Mouse (Mus musculus): ENCODE data around the gene Tpo. TPM values are rescaled to one million over a fixed set of nuclear protein-coding genes. Genes with fewer than 3 reads are reported as not detected.

The Tpo gene
- polyA plus RNA-seq, 1 experiment from 2014 or later: not detected

DNA sequence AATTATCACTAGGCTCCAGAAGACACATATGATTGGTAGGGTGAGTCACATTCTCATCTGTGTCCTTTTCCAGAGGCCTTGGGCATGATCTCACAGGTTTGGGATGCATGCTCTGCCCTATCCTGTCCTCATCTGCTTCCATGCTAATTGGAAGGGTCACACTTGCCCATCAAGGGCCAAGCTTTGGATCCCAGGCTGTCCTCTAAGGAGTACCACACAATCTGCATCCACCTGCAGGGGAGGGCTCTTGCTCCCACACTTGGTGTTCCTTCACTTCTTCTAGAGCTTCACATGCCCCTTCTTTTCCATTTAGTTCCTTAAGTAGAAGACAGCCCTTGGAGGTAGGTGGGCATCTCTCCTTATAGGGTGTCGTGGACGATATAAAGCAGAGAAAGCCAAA, 20.2 kb downstream of the Tpo start:
- Histone ChIP-seq H3K27me3 (ENCODE audit: control insufficient read depth, insufficient read depth, low read length) (no peaks in the 10 kb centered on the region), H3K9ac (replicated peaks; ENCODE audit: low read length) (no peak overlapping the region), H3K27ac (replicated peaks; ENCODE audit: low read depth, low read length) (no peak overlapping the region), H3K4me1 (ENCODE audit: control insufficient read depth, insufficient read depth, low read length) (no peaks in the 10 kb centered on the region), H3K9me3 (replicated peaks; ENCODE audit: control insufficient read depth, low read length) (no peaks in the 10 kb centered on the region), H3K36me3 (replicated peaks; ENCODE audit: control insufficient read depth, insufficient read depth, low read depth, low read length) (no peaks in the 10 kb centered on the region), H3K4me3 (ENCODE audit: low read depth, low read length) (no peak overlapping the region), H3K4me2 (ENCODE audit: low read depth, low read length) (no peak overlapping the region)
- ATAC-seq (replicated peaks; ENCODE audit: insufficient number of reproducible peaks, low FRiP score, low TSS enrichment, low read depth): no peak
- WGBS: 85% methylated on average over 2 of the region's 2 CpGs
- no peak for DNase-seq (ENCODE audit: low spot score)

DNA sequence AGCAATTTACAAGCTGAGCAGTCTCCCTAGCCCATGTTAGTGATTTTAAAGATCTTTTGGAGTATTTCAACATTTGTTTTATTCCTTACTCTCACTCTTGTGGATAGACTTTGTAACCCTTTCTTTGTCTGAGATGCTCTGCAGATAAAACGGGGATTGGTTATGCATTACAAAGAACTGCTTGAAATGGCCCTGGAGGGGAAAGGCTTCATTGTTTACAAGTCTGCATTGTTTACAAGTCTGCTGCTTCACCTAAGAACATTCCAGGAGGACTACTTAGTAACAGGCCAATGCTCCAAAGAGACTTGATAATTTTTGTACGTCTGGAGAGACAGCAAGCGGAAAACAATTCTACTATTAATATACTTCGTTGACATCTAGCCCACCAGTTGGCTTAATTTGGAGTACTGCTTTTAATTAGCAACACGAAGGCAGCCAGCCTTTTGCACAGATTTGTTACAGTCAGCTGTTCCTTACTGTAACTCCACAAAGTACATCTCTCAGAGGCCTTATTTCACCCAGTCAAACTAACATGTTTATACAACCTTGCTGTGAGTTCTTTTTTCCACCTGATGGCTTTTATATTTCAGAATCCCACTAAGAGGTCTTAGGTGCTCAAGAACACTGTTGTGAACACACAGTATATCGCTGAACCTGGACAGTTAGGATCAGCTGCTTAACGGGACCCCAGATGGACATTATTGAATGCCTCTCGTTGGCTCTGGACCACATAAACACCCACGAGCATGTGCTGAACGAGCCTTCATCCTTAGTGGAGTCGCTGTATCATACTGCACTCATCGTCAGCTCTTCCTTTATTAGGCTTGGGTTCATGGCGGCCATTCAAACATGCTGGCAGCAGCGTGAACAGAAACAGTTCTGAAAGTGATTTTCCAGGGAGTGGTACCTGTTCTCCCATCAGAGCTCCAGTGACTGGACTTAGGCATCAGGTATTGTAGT, 22.5 kb downstream of the Tpo start:
- no peak overlapping the region for H3K27ac ChIP-seq (replicated peaks; ENCODE audit: low read depth, low read length)

DNA sequence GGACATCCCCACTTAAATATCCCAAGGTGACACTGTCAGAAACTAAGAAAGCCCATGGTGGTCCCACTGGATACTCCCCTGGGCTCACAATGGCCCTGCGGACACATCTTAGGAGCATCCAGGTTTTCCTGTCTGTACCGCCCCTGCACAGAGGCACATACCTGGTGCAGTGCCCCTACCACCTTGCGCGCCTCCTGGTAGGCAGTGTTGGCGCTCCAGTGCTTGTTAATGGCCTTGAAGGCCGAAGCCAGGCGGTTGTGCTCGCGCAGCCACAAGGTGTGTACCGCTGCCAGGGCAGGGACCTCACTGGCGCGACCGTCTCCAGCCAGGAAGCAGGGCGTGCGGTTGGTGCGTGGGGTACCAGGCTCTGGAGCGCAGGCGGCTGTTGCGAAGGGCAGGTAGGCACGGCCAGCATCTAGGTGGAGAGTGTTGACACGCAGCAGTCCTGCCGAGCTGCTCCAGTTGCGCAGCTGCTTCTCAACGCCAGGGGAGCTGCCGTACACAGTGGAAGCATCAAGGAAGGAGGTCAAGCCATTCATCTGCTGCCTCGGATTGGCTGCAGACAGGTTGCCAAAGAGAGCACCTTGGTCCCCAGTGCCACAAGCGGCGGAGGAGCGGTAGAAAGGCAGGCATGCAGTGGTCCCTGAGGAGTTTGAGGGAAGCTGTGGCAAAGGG, 29.4 kb downstream of the Tpo start:
- no peak overlapping the region for H3K4me2 ChIP-seq (ENCODE audit: low read depth, low read length)
- no peak overlapping the region for H3K9ac ChIP-seq (replicated peaks; ENCODE audit: low read length)

More for the DNA sequence above, 22.5 kb downstream of the Tpo start:
- no peak for ATAC-seq (replicated peaks; ENCODE audit: insufficient number of reproducible peaks, low FRiP score, low TSS enrichment, low read depth)
- no peaks in the 10 kb centered on the region for H3K27me3 ChIP-seq (ENCODE audit: control insufficient read depth, insufficient read depth, low read length)
- H3K4me2 ChIP-seq (ENCODE audit: low read depth, low read length): no peak overlapping the region
- H3K36me3 ChIP-seq (replicated peaks; ENCODE audit: control insufficient read depth, insufficient read depth, low read depth, low read length): no peaks in the 10 kb centered on the region
- H3K9me3 ChIP-seq (replicated peaks; ENCODE audit: control insufficient read depth, low read length): no peaks in the 10 kb centered on the region
- no peak for DNase-seq (ENCODE audit: low spot score)
- H3K9ac ChIP-seq (replicated peaks; ENCODE audit: low read length): no peak overlapping the region
- H3K4me3 ChIP-seq (ENCODE audit: low read depth, low read length): no peak overlapping the region
- 77% methylated on average over 14 of the region's 14 CpGs for WGBS
- H3K4me1 ChIP-seq (ENCODE audit: control insufficient read depth, insufficient read depth, low read length): no peaks in the 10 kb centered on the region

DNA sequence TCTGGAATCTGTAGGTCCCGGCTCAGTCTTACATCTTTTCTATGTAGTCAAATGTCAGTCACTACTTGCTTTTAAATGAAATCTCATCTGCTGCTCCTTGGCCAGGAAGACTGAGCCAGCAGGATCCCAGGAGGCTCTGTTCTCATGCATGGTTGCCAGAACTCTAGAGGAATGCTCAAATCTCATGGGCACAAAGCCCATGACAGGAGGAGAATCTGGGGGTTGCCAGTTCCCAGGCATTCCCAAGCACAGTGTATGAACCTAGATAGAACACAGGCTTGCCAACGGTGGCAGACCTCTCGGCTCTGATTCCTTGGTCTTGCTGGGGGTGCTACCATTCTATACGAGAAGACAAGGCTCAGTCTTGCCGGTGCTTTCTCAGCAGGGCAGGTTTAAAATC, 40.3 kb downstream of the Tpo start:
- Histone ChIP-seq H3K4me3 (ENCODE audit: low read depth, low read length) (no peak overlapping the region), H3K27ac (replicated peaks; ENCODE audit: low read depth, low read length) (no peak overlapping the region), H3K4me1 (ENCODE audit: control insufficient read depth, insufficient read depth, low read length) (no peaks in the 10 kb centered on the region), H3K9me3 (replicated peaks; ENCODE audit: control insufficient read depth, low read length) (no peaks in the 10 kb centered on the region), H3K27me3 (ENCODE audit: control insufficient read depth, insufficient read depth, low read length) (no peaks in the 10 kb centered on the region), H3K4me2 (ENCODE audit: low read depth, low read length) (no peak overlapping the region), H3K9ac (replicated peaks; ENCODE audit: low read length) (no peak overlapping the region), H3K36me3 (replicated peaks; ENCODE audit: control insufficient read depth, insufficient read depth, low read depth, low read length) (no peaks in the 10 kb centered on the region)
- DNase-seq (ENCODE audit: low spot score): no peak
- ATAC-seq (replicated peaks; ENCODE audit: insufficient number of reproducible peaks, low FRiP score, low TSS enrichment, low read depth): no peak
- 90% methylated on average over 5 of the region's 5 CpGs for WGBS

More for the DNA sequence above, 29.4 kb downstream of the Tpo start:
- Histone ChIP-seq H3K36me3 (replicated peaks; ENCODE audit: control insufficient read depth, insufficient read depth, low read depth, low read length) (no peaks in the 10 kb centered on the region), H3K4me3 (ENCODE audit: low read depth, low read length) (no peak overlapping the region), H3K4me1 (ENCODE audit: control insufficient read depth, insufficient read depth, low read length) (no peaks in the 10 kb centered on the region), H3K9me3 (replicated peaks; ENCODE audit: control insufficient read depth, low read length) (no peaks in the 10 kb centered on the region), H3K27ac (replicated peaks; ENCODE audit: low read depth, low read length) (no peak overlapping the region), H3K27me3 (ENCODE audit: control insufficient read depth, insufficient read depth, low read length) (no peaks in the 10 kb centered on the region)
- no peak for ATAC-seq (replicated peaks; ENCODE audit: insufficient number of reproducible peaks, low FRiP score, low TSS enrichment, low read depth)
- DNase-seq (ENCODE audit: low spot score): peak; percentile 9
- 35% methylated on average over 29 of the region's 29 CpGs for WGBS

DNA sequence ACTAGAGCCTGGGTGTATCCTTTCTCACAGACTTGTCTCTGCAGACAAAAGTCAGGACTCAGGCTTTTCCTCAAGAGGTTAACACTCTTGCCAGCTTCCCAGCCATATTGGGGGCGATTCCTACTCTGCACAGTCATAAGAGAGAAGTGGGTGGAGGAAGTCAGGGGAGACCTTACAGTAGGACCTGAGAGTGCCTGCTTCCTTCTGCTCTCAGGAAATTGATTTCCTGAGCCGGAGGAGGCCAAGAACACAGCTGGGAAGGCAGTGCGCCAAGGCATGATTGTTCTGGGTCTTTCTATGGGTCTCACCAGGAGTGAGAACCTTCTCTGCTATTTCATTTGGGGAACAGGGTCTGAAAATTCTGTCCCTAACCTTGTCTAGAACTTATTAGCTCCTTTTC, 48.5 kb downstream of the Tpo start:
- H3K27me3 ChIP-seq (ENCODE audit: control insufficient read depth, insufficient read depth, low read length): no peaks in the 10 kb centered on the region
- no peak overlapping the region for H3K4me3 ChIP-seq (ENCODE audit: low read depth, low read length)
- no peak for DNase-seq (ENCODE audit: low spot score)
- ATAC-seq (replicated peaks; ENCODE audit: insufficient number of reproducible peaks, low FRiP score, low TSS enrichment, low read depth): no peak
- no peak overlapping the region for H3K4me2 ChIP-seq (ENCODE audit: low read depth, low read length)
- H3K27ac ChIP-seq (replicated peaks; ENCODE audit: low read depth, low read length): no peak overlapping the region
- no peak overlapping the region for H3K9ac ChIP-seq (replicated peaks; ENCODE audit: low read length)
- H3K4me1 ChIP-seq (ENCODE audit: control insufficient read depth, insufficient read depth, low read length): no peaks in the 10 kb centered on the region
- WGBS: 79% methylated on average over 3 of the region's 3 CpGs
- no peaks in the 10 kb centered on the region for H3K36me3 ChIP-seq (replicated peaks; ENCODE audit: control insufficient read depth, insufficient read depth, low read depth, low read length)
- no peaks in the 10 kb centered on the region for H3K9me3 ChIP-seq (replicated peaks; ENCODE audit: control insufficient read depth, low read length)

DNA sequence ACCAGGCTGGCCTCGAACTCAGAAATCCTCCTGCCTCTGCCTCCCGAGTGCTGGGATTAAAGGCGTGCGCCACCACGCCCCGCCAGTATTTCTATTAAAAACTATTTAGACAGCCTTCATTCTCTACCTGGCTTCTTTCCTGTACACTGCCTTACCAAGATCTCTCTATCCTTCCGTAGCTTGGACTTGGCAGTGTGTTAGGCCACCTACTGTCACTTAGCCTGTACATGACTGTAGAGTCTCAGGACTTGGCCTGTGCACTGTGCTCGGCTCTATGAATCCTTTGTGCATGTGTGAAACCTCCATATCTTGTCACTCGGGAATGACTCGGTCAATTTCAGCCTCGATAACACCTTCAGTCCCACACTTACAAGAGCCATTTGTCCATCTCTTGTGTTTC, 55.4 kb downstream of the Tpo start:
- DNase-seq (ENCODE audit: low spot score) (no peak), ATAC-seq (replicated peaks; ENCODE audit: insufficient number of reproducible peaks, low FRiP score, low TSS enrichment, low read depth) (no peak)
- H3K27ac ChIP-seq (replicated peaks; ENCODE audit: low read depth, low read length): no peak overlapping the region
- no peak overlapping the region for H3K9ac ChIP-seq (replicated peaks; ENCODE audit: low read length)
- no peak overlapping the region for H3K4me3 ChIP-seq (ENCODE audit: low read depth, low read length)
- 92% methylated on average over 11 of the region's 11 CpGs for WGBS
- no peaks in the 10 kb centered on the region for H3K4me1 ChIP-seq (ENCODE audit: control insufficient read depth, insufficient read depth, low read length)
- no peaks in the 10 kb centered on the region for H3K36me3 ChIP-seq (replicated peaks; ENCODE audit: control insufficient read depth, insufficient read depth, low read depth, low read length)
- H3K27me3 ChIP-seq (ENCODE audit: control insufficient read depth, insufficient read depth, low read length): no peaks in the 10 kb centered on the region
- H3K9me3 ChIP-seq (replicated peaks; ENCODE audit: control insufficient read depth, low read length): no peaks in the 10 kb centered on the region
- no peak overlapping the region for H3K4me2 ChIP-seq (ENCODE audit: low read depth, low read length)

DNA sequence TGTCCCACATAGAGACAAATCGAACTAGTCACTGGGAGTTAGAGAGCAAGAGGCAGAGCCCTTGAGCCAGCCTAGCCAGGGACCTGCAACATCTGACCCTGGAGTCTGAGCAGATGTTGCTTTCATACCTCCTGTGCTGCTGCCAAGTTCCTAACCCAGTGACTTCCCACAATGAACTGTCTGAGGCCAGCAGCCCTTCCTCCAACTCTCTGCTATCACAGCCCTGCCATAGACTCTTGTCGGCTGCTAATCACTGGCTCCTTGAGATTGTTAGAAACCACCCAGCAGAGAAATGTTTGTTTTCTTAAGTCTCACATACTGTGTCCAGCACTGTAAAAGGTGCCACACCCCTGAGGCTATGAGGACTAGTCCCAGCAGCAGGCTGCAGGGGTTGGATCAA, 56.1 kb downstream of the Tpo start:
- no peak overlapping the region for H3K9ac ChIP-seq (replicated peaks; ENCODE audit: low read length)
- ATAC-seq (replicated peaks; ENCODE audit: insufficient number of reproducible peaks, low FRiP score, low TSS enrichment, low read depth): no peak
- H3K27ac ChIP-seq (replicated peaks; ENCODE audit: low read depth, low read length): no peak overlapping the region
- 66% methylated on average over 2 of the region's 2 CpGs for WGBS
- no peaks in the 10 kb centered on the region for H3K36me3 ChIP-seq (replicated peaks; ENCODE audit: control insufficient read depth, insufficient read depth, low read depth, low read length)
- H3K4me2 ChIP-seq (ENCODE audit: low read depth, low read length): no peak overlapping the region
- no peak for DNase-seq (ENCODE audit: low spot score)
- no peaks in the 10 kb centered on the region for H3K27me3 ChIP-seq (ENCODE audit: control insufficient read depth, insufficient read depth, low read length)
- H3K4me1 ChIP-seq (ENCODE audit: control insufficient read depth, insufficient read depth, low read length): no peaks in the 10 kb centered on the region
- H3K9me3 ChIP-seq (replicated peaks; ENCODE audit: control insufficient read depth, low read length): no peaks in the 10 kb centered on the region
- H3K4me3 ChIP-seq (ENCODE audit: low read depth, low read length): no peak overlapping the region

DNA sequence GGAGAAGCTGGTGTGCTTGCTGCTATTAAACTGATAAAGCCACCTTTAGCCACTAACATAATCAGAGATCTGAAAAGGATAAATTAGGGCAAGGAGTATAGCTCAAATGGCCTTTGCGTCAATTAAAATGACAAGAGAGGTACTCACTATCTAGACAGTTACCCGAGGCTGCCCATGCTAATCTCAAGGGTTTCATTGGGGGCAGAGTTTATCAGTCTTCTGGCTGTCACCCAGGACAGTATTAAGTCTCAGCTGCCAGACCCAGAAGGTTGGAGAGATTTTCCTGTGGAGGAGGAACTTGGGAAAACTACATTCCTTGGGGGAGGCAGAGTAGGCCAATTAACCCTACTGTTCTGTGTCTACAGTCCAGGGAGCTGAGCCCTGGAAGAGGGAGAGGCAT, 63.1 kb downstream of the Tpo start:
- no peak for DNase-seq (ENCODE audit: low spot score)
- Histone ChIP-seq H3K4me2 (ENCODE audit: low read depth, low read length) (no peak overlapping the region), H3K27ac (replicated peaks; ENCODE audit: low read depth, low read length) (no peak overlapping the region), H3K9ac (replicated peaks; ENCODE audit: low read length) (no peak overlapping the region), H3K4me1 (ENCODE audit: control insufficient read depth, insufficient read depth, low read length) (no peaks in the 10 kb centered on the region), H3K4me3 (ENCODE audit: low read depth, low read length) (no peak overlapping the region), H3K27me3 (ENCODE audit: control insufficient read depth, insufficient read depth, low read length) (no peaks in the 10 kb centered on the region), H3K36me3 (replicated peaks; ENCODE audit: control insufficient read depth, insufficient read depth, low read depth, low read length) (no peaks in the 10 kb centered on the region), H3K9me3 (replicated peaks; ENCODE audit: control insufficient read depth, low read length) (no peaks in the 10 kb centered on the region)
- no peak for ATAC-seq (replicated peaks; ENCODE audit: insufficient number of reproducible peaks, low FRiP score, low TSS enrichment, low read depth)
- 83% methylated on average over 2 of the region's 2 CpGs for WGBS
